Mouse (Mus musculus) spleen, adult 2 months (tissue): ENCODE data around the gene Pdgfc. TPM values are rescaled to one million over a fixed set of nuclear protein-coding genes. Genes with fewer than 3 reads are reported as not detected.
A peak's percentile ranks its signal among the peaks of the same experiment; 100 is the strongest.

Experiments
- DNase-seq, 2 experiments: peaks; one replicate each; pipeline versions ENCODE4 v3.0.0 to v3.0.0-alpha.2; 2012 to 2021; ENCODE audit warnings: low spot score in 2 of 2, low read depth in 1 of 2
- H3K27ac ChIP-seq: fragments of 200-500 bp; 2 replicates; pipeline ENCODE4 v1.5.1; 2012; ENCODE audit warnings: low read length, inconsistent platforms; ENCODE audit not compliant: insufficient read depth
- H3K27me3 ChIP-seq: fragments of 200-500 bp; 2 replicates; pipeline ENCODE4 v1.6.1; 2012; ENCODE audit warnings: mild to moderate bottlenecking, moderate library complexity, low read length, inconsistent platforms; ENCODE audit not compliant: control insufficient read depth, insufficient read depth
- H3K36me3 ChIP-seq: fragments of 200-500 bp; 2 replicates; pipeline ENCODE4 v1.6.1; 2012; ENCODE audit warnings: mild to moderate bottlenecking, low read length, inconsistent platforms; ENCODE audit not compliant: control insufficient read depth, insufficient read depth
- H3K4me1 ChIP-seq: fragments of 200-500 bp; 2 replicates; pipeline ENCODE4 v1.6.1; 2011; ENCODE audit warnings: inconsistent platforms; ENCODE audit not compliant: control insufficient read depth, insufficient read depth, insufficient read length
- H3K4me3 ChIP-seq: fragments of 200-500 bp; 2 replicates; pipeline ENCODE4 v1.5.1; 2011; ENCODE audit warnings: mild to moderate bottlenecking, inconsistent platforms; ENCODE audit not compliant: insufficient read depth, insufficient read length; ENCODE audit errors: extremely low read depth
- CTCF ChIP-seq: fragments of 200-500 bp; IDR thresholded peaks from 2 replicates; pipeline ENCODE4 v1.5.1; 2011; ENCODE audit warnings: mild to moderate bottlenecking, inconsistent platforms; ENCODE audit not compliant: insufficient read depth, insufficient read length, insufficient replicate concordance; ENCODE audit errors: extremely low read depth
- POLR2A ChIP-seq: fragments of 200-500 bp; IDR thresholded peaks from 2 replicates; pipeline ENCODE4 v1.6.1; 2011; ENCODE audit warnings: low read depth, low read length, inconsistent platforms
- WGBS: fragments of 180-500 bp; shearing (Covaris S2); methylation state at CpG from one replicate; pipeline ENCODE4 v1.1.7; 2018; 5-methylcytosine and 5-hydroxymethylcytosine counted together
- polyA plus RNA-seq: library from polyadenylated mRNA; depleted of rRNA; stranded (reverse); fragments of >200 nt; gene quantifications from 2 replicates; pipeline ENCODE4 v1.2.3, GENCODE M21; 2012; rRNA removed

Pdgfc gene
- 0.48 and 0.53 TPM in 2 replicates for polyA plus RNA-seq

DNA sequence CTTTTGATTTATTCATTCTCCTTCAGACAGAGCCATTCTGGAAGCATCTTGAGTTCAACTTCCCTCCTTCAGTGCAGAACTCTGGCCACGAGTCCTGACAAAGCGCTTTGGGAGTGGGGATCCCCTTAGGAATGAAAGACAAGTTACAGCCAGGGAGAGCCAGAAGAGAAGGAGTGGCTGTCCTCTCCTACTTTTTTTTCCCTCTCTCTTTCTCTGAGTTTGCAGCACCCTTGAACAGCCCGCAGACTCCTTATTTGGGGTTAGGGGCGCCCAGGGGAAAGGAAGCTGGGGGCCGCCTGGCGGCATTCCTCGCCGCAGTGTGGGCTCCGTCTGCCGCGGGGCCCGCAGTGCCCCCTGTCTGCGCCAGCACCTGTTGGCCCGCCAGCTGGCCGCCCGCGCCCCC lies at the start of gene Pdgfc:
Gene Pdgfc, plus strand, starts transcription at position 266 of the 403 bp plus-strand sequence.
- Histone ChIP-seq H3K4me1 (peaks cover 9% of the 10 kb centered on the region), H3K27me3 (peaks cover 16% of the 10 kb centered on the region), H3K4me3 (peak within 1 kb of the TSS; percentile 57), H3K36me3 (no peaks in the 10 kb centered on the region), H3K27ac (no peak within 1 kb of the TSS)
- TF ChIP-seq POLR2A: no peak
- TF ChIP-seq CTCF: no peak
- WGBS: 7% methylated on average over 17 of the region's 17 CpGs
- no peak for DNase-seq

DNA sequence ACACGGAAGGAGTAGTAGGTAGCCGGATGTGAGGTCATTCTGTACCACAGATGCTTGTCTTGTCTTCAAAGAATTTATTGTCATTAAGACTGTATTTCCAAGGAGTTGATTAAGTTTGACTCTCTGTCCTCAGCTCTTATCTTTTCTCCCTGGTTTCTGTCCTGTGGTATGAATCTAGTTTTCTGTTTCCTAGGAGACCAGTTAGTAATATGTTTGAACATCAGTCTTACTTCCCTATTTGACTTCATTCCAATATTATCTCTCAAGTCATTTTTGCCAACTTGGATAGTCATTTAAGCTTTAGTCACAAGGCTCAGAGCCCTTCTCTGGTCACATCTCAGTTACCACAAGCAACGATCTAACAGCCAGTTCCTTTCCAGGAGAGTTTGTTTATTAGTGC lies 27.0 kb upstream of the Pdgfc start:
- Histone ChIP-seq H3K4me3 (no peak overlapping the region), H3K36me3 (no peaks in the 10 kb centered on the region), H3K27ac (no peak overlapping the region), H3K4me1 (no peaks in the 10 kb centered on the region), H3K27me3 (no peaks in the 10 kb centered on the region)
- no peak for DNase-seq
- WGBS: 82% methylated on average over 3 of the region's 3 CpGs
- TF ChIP-seq POLR2A (no peak), CTCF (no peak)

DNA sequence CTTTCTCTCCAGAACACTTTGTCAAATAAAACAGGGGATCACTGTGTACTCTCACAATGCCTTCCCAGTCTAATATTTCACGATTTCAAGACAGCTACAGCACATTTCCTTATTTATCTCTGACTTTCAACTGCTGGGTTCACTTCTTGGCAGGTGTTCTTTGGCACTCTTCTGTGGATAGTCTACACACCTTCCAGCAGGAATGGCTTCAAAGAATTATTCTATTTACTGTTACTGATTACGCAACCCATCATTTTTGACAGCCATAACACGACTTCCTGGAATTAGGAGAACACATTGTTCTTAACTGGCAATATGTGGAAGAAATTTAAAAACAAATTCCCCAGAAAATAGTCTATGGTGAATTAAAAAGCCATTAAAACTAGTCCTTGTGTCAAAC lies 26.3 kb upstream of the Pdgfc start:
- no peaks in the 10 kb centered on the region for H3K27me3 ChIP-seq
- no peak overlapping the region for H3K4me3 ChIP-seq
- DNase-seq: no peak
- no peaks in the 10 kb centered on the region for H3K4me1 ChIP-seq
- no peaks in the 10 kb centered on the region for H3K36me3 ChIP-seq
- WGBS: 76% methylated on average over 3 of the region's 3 CpGs
- no peak for TF ChIP-seq POLR2A
- no peak for TF ChIP-seq CTCF
- no peak overlapping the region for H3K27ac ChIP-seq

DNA sequence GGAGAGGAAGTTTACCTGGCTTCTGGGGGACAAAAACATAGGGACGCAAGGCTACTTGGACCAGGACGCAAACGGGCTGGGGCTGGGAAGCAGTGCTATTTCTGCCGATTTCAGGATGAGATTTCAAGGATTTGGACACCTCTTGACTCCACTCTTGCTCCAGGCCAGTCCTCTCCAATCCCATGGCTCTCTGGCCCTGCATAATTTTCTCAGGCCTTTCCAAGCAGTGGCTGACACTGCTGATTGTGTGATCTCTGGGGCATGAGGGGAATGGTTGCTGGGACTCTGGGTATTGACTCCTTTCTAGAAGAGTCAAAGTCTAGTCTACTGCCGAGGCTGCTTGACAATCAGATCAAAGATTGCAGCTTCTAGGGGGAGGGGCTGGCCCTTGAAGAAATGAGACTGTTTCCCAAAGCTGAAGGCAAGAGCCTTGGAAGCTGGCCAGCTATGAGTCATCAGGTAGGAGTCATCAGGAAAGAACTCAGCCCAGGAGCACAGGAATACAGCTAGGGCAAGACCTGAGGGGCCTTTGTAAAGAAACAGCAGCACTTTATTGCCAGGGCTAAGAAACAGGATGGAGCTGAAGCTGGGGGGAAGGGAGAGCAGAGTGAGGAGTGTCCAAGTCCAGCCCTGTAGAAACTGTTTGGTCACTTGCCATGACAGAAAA lies 18.7 kb upstream of the Pdgfc start:
- H3K4me3 ChIP-seq: no peak overlapping the region
- no peak for TF ChIP-seq CTCF
- TF ChIP-seq POLR2A: no peak
- no peaks in the 10 kb centered on the region for H3K4me1 ChIP-seq
- WGBS: 83% methylated on average over 5 of the region's 5 CpGs
- H3K27me3 ChIP-seq: no peaks in the 10 kb centered on the region
- H3K36me3 ChIP-seq: no peaks in the 10 kb centered on the region
- no peak for DNase-seq
- no peak overlapping the region for H3K27ac ChIP-seq

DNA sequence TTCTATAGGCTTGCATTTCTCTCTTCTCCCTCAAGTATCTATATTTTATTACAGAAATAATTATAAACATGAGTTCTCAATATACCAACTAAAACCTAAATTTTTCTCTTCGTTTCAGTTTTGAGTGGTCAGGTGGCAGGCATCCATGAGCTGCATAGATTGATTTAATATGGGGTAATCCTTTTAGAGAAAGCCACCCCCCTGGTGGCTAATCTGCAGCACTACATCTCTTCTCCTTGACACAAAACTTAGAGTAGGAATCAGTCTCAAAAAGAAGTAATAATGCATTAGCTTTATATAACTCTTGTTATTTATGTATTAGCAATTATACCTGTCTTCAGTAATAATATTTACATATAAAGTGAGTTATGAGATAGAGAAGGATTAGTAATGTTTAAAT lies 16.2 kb upstream of the Pdgfc start:
- Histone ChIP-seq H3K27ac (no peak overlapping the region), H3K36me3 (no peaks in the 10 kb centered on the region), H3K4me1 (no peaks in the 10 kb centered on the region), H3K4me3 (no peak overlapping the region), H3K27me3 (no peaks in the 10 kb centered on the region)
- no peak for TF ChIP-seq POLR2A
- TF ChIP-seq CTCF: no peak
- 20% methylated on average over 1 of the region's 1 CpGs for WGBS
- DNase-seq: no peak

DNA sequence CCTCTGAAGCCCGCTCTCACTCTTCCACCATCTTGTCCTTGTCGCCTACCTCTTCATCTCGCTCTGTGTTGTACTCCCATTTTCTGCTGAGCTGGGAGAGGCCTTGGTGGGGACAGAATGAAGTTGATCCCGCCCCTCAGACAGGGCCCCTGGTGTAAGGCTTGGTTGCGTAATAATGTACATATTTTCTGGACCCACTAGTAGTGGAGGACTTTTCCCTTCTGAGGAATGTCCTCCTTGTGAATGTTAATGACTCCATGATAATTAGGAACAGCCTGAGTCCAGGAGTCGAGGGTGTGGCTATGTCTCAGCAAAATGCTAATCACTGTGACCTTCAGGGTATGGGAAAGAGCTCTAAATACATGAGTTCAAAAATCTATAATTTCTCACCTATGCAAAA lies 14.4 kb upstream of the Pdgfc start:
- Histone ChIP-seq H3K4me1 (no peaks in the 10 kb centered on the region), H3K27me3 (no peaks in the 10 kb centered on the region), H3K4me3 (no peak overlapping the region), H3K36me3 (no peaks in the 10 kb centered on the region), H3K27ac (no peak overlapping the region)
- no peak for TF ChIP-seq POLR2A
- TF ChIP-seq CTCF: no peak
- WGBS: 88% methylated on average over 6 of the region's 6 CpGs
- DNase-seq: no peak

DNA sequence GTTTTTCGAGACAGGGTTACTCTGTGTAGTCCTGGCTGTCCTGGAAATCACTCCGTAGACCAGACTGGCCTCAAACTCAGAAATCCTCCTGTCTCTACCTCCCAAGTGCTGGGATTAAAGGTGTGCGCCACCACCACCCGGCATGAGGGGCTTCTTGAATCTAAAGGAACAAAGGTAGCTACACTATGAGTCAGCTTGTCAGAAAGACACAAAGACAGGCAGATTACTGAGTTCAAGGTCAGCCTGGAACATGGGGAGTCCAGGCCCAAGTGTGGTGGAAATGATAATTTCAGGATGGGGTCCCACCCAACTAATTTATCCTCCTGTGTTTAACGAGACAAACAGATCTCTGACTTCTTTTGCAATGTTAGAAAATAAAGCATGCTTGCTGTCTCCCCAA lies 13.9 kb upstream of the Pdgfc start:
- no peak for TF ChIP-seq POLR2A
- TF ChIP-seq CTCF: no peak
- Histone ChIP-seq H3K27me3 (no peaks in the 10 kb centered on the region), H3K4me3 (no peak overlapping the region), H3K27ac (no peak overlapping the region), H3K4me1 (no peaks in the 10 kb centered on the region), H3K36me3 (no peaks in the 10 kb centered on the region)
- DNase-seq: no peak
- WGBS: 83% methylated on average over 5 of the region's 5 CpGs
